Mouse (Mus musculus) MEL (cell line): ENCODE results near the gene Abcc1.

Source experiments
- CTCF ChIP-seq, 3 experiments: IDR thresholded peaks in 2 of 3; conservative IDR thresholded peaks in 1 of 3; 2 replicates each; pipeline ENCODE4 v1.5.1; 2011 to 2012; ENCODE audit warnings: low read length in 3 of 3, low read depth in 2 of 3, mild to moderate bottlenecking in 2 of 3, improper control_type of control experiment in 1 of 3, inconsistent platforms in 1 of 3, mixed read lengths in 1 of 3, moderate library complexity in 1 of 3; ENCODE audit not compliant: control insufficient read depth in 1 of 3, insufficient read depth in 1 of 3, poor library complexity in 1 of 3, severe bottlenecking in 1 of 3
- E2F4 ChIP-seq: IDR thresholded peaks from 2 replicates; pipeline ENCODE4 v1.6.1; 2011; ENCODE audit warnings: low read depth, low read length, improper control_type of control experiment, borderline replicate concordance
- ELF1 ChIP-seq: IDR thresholded peaks from 2 replicates; pipeline ENCODE4 v1.6.1; 2014; ENCODE audit warnings: low read depth, mild to moderate bottlenecking, inconsistent platforms, low read length, improper control_type of control experiment, moderate library complexity
- ETS1 ChIP-seq: IDR thresholded peaks from 2 replicates; pipeline ENCODE4 v1.6.1; 2012; ENCODE audit warnings: low read depth, mild to moderate bottlenecking, inconsistent platforms, low read length, improper control_type of control experiment, moderate library complexity
- GATA1 ChIP-seq: IDR thresholded peaks from 2 replicates; pipeline ENCODE4 v1.6.1; 2011; ENCODE audit warnings: low read depth, low read length, improper control_type of control experiment
- HCFC1 ChIP-seq: IDR thresholded peaks from 2 replicates; pipeline ENCODE4 v1.6.1; 2012; ENCODE audit warnings: low read depth, mild to moderate bottlenecking, inconsistent platforms, low read length, improper control_type of control experiment, moderate library complexity
- POLR2A ChIP-seq, 2 experiments: IDR thresholded peaks; 2 replicates each; pipeline ENCODE4 v1.6.1; 2011 to 2012; ENCODE audit warnings: low read length in 2 of 2, mild to moderate bottlenecking in 2 of 2, control low read depth in 1 of 2, improper control_type of control experiment in 1 of 2, low read depth in 1 of 2, moderate library complexity in 1 of 2; ENCODE audit not compliant: control insufficient read depth in 1 of 2, insufficient read depth in 1 of 2, poor library complexity in 1 of 2
- RCOR1 ChIP-seq: IDR thresholded peaks from 2 replicates; pipeline ENCODE4 v1.6.1; 2012; ENCODE audit warnings: low read depth, mild to moderate bottlenecking, inconsistent platforms, low read length, improper control_type of control experiment

GRCm38 (mm10) chr16:14378654-14379053 lies 17.3 kb downstream of the Abcc1 start:
- TF ChIP-seq ETS1 (peak; percentile 44; the same call in 1 of the 2 replicates), HCFC1 (peak; percentile 36; the same call in 1 of the 2 replicates), POLR2A (IDR thresholded peaks at IDR 0.05; ENCODE audit: control insufficient read depth in 1 of 2, insufficient read depth in 1 of 2, low read depth in 1 of 2, low read length in 2 of 2, poor library complexity in 1 of 2) (no peak), CTCF (IDR thresholded peaks at IDR 0.05 in 2 of 3, conservative IDR thresholded peaks at IDR 0.05 in 1 of 3; ENCODE audit: control insufficient read depth in 1 of 3, insufficient read depth in 1 of 3, low read depth in 2 of 3, low read length in 3 of 3, poor library complexity in 1 of 3, severe bottlenecking in 1 of 3) (no peak), ELF1 (0 out of 2 replicates have a peak, but pooled peaks have one; percentile 50), GATA1 (peak; percentile 43; the same call in 1 of the 2 replicates), E2F4 (no peak), RCOR1 (peak; percentile 50; the same call in 1 of the 2 replicates)
